Mouse (Mus musculus) embryonic fibroblast, embryonic 13.5 days (primary cell): ENCODE measurements around the gene Atxn7l3.

ENCODE experiments used
- CTCF ChIP-seq: IDR thresholded peaks from 2 replicates; pipeline ENCODE4 v1.5.1; 2011; ENCODE audit warnings: mild to moderate bottlenecking, control low read depth, low read length, moderate library complexity, borderline replicate concordance; ENCODE audit not compliant: insufficient read depth
- POLR2A ChIP-seq: IDR thresholded peaks from 2 replicates; pipeline ENCODE4 v1.6.1; 2011; ENCODE audit warnings: low read depth, mild to moderate bottlenecking, control low read depth, low read length, moderate library complexity

GRCm38 (mm10) chr11:102296491-102297472 is at the start of gene Atxn7l3:
- TF ChIP-seq CTCF = no peak
- peak; percentile 91 for TF ChIP-seq POLR2A
